Mouse (Mus musculus) olfactory bulb, adult 2 months (tissue): ENCODE measurements around the gene Nkx6-1.

Source experiments
- CTCF ChIP-seq: fragments of 200-500 bp; IDR thresholded peaks from 2 replicates; pipeline ENCODE4 v1.5.1; 2012; ENCODE audit warnings: low read depth, mild to moderate bottlenecking, low read length, moderate library complexity; ENCODE audit not compliant: insufficient read depth
- POLR2A ChIP-seq: fragments of 200-500 bp; IDR thresholded peaks from 2 replicates; pipeline ENCODE4 v1.6.1; 2012; ENCODE audit warnings: mild to moderate bottlenecking, low read depth, low read length, moderate library complexity; ENCODE audit not compliant: insufficient read depth

DNA sequence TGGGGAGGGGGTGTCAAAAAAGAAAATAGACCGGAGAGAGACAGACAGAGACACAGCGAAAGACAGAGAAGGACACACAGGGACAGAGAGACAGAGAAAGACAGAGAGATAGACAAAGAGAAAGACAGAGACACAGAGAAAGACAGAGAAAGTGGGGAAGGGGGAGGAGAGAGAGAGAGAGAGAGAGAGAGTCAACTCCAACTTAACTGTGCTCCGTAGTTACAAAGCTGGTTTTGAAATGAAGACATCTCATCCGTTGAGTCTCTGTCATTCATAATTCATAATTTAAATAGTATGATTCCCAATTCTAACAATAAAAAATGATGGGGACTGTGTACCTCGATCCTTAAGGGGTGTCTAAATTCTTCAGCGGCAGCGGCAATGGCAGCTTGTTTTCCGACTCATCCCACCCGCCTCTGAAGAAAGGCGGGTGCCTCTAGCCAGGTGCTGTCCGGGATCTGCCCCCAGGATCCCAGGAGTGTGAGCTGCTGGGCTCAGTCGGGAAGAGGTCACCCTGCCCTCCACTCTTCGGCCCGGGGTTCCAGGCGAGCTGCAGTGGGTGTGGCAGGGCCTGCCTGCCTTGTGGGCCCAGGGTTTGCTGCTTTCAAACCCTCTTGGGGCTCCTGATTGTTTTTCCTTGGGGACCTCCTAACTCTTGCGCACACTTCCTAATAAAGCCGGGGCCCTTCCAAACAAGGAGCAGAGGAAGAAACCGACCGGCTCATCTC is 2.6 kb upstream of the Nkx6-1 start:
- no peak for TF ChIP-seq POLR2A
- no peak for TF ChIP-seq CTCF
